Mouse (Mus musculus) lung, postnatal 25 days (tissue): ENCODE results near the gene Tom1l2.

Experiments
- DNase-seq: peaks from one replicate; pipeline ENCODE4 v3.0.0; 2022; ENCODE audit warnings: low spot score

The Tom1l2 gene

GRCm38 (mm10) chr11:60306834-60307233, 45.9 kb downstream of the Tom1l2 start:
- peak; percentile 47 for DNase-seq

DNA sequence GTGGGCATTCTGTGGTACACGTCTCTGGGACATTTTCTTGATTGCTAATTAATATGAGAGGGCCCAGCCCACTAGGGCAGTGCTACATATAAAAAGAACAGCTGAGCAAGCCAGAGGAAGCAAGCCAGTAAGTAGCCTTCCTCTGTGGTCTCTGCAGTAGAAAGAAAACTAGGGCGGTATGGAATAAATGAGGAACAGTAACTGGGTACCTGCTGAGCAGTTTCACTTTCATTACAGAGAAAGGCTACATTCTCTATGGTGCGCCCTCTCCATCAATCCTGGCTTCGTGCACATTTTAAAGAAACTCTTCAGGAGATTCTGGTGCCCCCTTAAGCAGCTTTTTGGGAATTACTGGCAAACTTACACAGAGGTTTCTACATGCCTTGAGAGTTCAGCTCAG, 47.1 kb downstream of the Tom1l2 start:
- no peak for DNase-seq

GRCm38 (mm10) chr11:60303497-60303896, 49.2 kb downstream of the Tom1l2 start:
- no peak for DNase-seq

DNA sequence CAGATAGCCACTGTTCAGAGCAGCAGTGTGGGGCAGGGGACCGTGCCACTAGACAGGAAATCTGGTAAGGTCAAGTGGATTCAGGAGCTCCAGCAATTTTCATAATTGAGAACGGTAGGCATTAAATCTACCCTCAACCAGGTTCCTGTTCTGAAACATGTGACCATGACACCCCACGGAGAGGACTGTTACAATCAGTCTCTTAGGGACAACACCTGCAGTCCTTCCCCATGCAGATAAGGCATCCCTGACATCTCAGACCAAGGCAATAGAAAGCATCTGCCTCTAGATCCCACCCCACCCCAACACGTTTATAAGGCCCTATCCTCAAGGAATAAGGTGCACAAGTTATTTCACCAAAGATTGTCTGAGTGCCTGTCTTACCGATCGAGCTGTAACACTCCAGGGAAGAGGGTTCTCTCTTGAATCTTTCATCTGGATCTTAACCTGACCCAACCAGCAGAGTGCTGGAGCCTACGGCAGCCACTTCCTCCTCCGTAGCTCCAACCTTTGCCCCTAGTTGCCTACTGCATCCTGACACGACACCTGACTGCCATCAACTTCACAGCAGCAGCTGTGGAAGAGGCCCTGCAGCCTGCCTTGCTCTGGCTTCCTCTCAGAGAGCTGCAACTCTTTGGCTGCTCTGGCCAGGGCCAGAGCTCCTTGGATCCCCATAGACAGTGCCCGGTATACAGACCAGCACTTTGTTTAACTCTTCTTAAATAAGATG, 50.2 kb downstream of the Tom1l2 start:
- DNase-seq: no peak

DNA sequence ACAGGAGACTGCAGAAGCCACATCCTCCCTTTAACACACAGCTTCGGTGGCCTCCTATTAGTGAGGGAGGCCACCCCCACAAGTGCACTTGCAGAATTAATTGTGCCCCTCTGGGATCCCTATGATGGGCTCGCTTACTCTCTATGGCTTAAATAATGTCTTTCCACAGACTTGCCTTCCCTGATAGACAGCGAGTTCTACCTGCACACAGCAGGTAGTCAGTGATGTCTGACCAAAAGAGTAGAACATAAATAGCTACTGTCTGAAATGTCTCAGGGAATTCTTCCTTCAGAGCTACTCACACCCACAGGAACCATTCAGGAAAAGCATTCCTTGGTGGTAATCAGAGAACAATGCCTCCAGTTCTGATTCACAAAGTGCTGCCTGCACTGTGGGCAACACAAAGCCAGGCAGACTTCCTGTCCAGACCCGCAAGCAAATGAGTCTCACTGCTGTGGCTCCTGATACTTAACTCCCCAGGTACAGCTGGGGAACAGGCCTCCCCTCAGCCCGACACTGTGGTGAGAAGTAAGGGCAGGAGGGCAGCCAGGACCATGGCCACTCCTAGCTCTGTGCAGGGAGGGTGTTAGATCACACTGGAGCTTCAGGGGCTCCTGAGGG, 51.0 kb downstream of the Tom1l2 start:
- no peak for DNase-seq

GRCm38 (mm10) chr11:60300318-60300717, 52.4 kb downstream of the Tom1l2 start:
- no peak for DNase-seq

GRCm38 (mm10) chr11:60297772-60298171, 54.9 kb downstream of the Tom1l2 start:
- no peak for DNase-seq

DNA sequence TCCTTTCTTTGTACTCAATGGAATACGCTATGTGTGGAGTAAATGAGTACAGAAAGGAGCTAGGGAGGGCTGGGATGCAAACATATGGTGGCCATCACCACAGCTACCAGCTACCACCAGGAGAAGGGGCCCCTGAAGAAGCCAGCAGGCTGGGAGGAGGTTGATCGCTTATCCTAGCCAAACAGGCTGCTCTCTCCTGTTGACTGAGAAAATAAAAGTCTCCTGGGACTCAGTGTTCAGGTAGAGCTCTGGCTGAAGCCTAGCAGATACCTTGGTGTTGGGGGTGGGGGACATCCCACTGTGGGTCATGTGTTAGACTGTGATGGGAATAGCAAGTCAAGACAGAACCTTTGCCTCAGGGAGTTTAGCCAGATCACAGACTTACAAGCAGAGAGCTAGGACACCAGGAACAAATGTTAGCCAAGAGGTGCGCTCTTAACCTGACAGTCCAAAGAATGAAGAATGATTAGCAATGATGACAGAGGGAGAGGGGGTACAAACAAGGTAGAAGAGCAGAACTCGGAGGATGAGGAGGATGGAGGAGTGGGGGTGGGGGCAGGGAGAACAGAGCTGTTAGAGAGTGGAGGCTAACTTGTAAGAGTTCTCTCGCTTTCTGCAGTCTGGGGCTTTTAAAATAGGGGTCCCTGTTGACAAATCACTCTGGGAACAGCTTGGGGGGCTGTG, 57.9 kb downstream of the Tom1l2 start:
- no peak for DNase-seq

DNA sequence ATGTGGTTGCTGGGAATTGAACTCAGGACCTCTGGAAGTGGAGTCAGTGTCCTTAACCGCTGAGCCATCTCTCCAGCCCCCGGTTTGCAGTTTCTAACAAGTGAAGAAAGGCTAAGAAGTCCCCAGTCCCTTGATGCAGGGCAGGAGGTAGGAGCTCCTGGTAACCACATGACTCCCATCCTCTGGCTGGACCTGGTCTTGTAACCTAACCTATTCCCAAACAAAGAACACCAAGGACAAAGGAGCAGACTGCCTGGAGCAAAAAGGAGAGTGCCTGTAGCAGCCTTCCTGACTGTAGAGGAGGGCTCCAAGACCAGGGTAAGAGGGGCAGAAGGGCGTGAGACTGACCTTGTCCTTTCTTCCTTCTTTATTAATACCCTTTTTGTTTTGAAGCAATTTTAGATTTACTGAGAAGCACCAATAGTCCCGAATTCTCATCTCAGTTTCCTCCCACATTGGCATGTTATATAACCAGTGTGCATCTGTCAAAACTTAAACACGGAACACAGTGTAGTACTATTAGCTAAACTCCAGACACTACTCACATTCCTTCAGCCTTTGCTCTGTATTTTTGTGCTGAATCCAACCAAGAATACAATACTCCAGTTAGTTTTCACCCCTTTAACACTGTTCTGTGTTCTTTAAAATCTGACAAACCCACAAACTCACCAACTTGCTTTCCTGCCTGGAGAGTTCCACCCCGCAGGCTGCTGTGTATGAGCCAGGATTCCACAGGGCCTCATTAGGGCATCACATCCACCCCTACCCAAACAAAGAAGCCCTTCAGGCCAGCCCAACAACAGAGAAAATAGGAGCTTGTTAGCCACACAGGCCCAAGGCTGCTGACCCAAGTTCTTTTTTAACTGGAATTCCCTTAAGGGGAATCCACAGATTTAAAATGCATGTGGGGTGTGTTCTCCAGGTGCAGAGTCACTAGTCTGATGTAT, 58.7 kb downstream of the Tom1l2 start:
- DNase-seq: no peak

DNA sequence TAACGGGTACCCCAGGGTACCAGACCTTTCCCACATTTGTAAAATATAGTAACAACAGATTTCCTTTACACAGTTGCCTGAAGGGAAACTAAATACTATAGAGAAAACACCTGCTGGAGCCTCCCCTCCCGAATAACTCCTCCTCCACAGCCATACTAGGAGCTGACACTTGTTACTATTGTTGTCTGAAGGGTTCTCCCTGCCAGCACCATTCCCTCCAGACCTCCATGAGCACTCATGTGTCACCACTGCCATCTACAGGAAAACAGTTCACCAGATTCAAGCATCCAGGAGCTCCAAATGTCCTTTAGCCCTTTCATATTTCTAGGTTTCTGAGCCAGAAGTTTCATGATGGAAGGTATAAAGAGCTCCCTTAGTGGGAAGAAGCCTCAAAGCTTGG, 60.0 kb downstream of the Tom1l2 start:
- peak; percentile 82 for DNase-seq

- DNase-seq: peak; percentile 59
Observed at GRCm38 (mm10) chr11:60288980-60289379, 63.7 kb downstream of the Tom1l2 start.

DNA sequence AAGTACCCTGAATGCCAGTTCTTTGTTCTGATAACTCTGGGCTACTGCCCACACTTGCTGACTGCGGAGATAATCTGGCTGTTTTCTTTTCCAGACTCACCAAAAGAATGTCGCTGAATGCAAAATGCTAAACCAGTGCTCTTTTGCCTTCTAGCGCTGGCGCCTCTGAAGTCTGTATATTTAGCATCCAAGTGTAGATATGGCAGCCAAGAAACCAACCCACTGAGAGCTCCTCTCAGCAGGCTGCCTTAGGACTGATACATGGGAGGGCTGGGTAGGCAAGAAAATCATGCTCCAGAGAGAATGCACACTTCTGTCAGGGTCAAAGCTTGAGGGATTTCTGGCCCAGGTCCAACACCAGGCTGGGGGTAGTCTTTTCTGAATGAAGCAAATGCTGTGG, 66.4 kb downstream of the Tom1l2 start:
- no peak for DNase-seq

- no peak for DNase-seq
Observed at GRCm38 (mm10) chr11:60280429-60281414, 72.0 kb downstream of the Tom1l2 start.

DNA sequence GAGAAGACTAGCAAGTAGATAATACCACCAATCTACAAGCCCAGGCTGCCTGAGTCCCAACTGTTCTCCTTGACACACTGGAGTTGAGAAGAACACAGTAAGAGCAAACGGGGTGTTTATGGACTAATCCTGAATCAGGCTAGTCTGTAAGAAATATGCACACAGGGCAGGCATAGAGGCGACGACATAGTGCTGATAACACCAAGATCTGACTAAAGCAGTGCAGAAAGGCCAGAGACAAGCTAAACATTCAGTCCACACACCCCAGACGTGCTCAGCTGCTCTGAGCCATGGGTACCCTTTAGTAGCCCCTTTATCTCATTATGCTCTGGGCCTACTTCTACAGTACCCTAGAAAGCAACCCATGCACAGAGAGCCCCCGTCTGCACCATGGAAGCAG, 73.2 kb downstream of the Tom1l2 start:
- no peak for DNase-seq

DNA sequence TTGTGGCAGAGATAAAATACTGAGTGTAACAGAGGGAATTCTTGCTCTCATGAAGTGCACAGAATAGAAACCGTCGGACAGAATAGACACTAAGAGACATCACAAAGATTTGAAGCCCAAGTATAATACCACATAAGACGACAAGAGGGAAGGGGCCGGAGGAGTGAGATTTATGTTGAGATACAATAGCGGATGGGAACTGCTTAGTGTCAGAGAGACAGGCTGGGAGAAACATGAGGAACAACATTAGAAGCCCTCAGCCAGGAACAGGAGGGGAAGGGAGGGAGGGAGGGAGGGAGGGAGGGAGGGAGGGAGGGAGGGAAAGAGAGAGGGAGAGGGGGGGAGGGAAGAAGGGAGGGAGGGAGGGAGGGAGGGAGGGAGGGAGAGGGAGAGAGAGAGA, 74.9 kb downstream of the Tom1l2 start:
- DNase-seq: no peak

GRCm38 (mm10) chr11:60277164-60277740, 75.5 kb downstream of the Tom1l2 start:
- DNase-seq: no peak

GRCm38 (mm10) chr11:60276408-60277093, 76.2 kb downstream of the Tom1l2 start:
- DNase-seq: no peak

DNA sequence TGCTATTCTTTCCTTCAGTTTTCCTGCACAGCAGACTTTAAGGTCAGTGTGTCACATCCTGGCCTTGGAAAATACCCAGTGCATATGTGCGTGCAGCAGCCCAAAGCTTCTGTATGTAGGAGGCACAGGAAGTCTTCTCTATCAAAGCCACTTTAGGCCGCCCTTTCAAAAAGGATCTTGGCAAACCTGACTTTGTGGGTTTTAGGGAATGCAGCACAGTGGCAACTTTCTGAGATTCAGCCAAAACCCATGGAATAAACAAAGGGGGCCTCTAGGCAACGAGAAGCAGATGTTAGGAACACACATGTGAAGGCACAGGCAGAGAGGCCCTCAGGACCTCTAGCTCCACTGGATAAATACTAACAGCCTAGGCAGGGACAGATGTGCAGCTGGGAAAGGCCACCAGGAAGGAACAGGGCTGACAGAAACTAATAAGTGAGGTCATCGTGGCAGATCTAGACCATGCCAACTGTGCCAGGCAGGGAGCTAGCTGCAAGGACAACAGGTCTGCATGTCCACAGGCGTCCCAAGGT, 79.4 kb downstream of the Tom1l2 start:
- DNase-seq: peak; percentile 36

GRCm38 (mm10) chr11:60268563-60268962, 84.1 kb downstream of the Tom1l2 start:
- no peak for DNase-seq
